Mouse (Mus musculus) macrophage (primary cell): ENCODE measurements around the gene Ccdc40. TPM values are rescaled to one million over a fixed set of nuclear protein-coding genes. Genes with fewer than 3 reads are reported as not detected.
"Not testable (repeated sequence)": the region's sequence is repeated elsewhere in the genome, so short reads cannot be mapped to it uniquely, and the experiment has no call there.

Experiments
- H3K27ac ChIP-seq: fragments of 350-480 bp; formaldehyde crosslinking; 2 replicates; pipeline ENCODE4 v1.9.0; 2021
- H3K36me3 ChIP-seq: fragments of 350-480 bp; formaldehyde crosslinking; 2 replicates; pipeline ENCODE4 v1.9.0; 2021; ENCODE audit errors: inconsistent target
- H3K4me3 ChIP-seq: fragments of 350-480 bp; formaldehyde crosslinking; 2 replicates; pipeline ENCODE4 v1.9.0; 2021; ENCODE audit errors: inconsistent target
- H3K79me2 ChIP-seq: fragments of 350-480 bp; formaldehyde crosslinking; 2 replicates; pipeline ENCODE4 v1.9.0; 2021; ENCODE audit errors: inconsistent target
- WGBS: methylation state at CpG from one replicate; pipeline ENCODE4 v1.1.7; 2026; ENCODE audit warnings: inconsistent platforms; ENCODE audit not compliant: missing documents; 5-methylcytosine and 5-hydroxymethylcytosine counted together
- polyA plus RNA-seq: library from polyadenylated mRNA; stranded (reverse); fragments of 250-400 nt; gene quantifications from 3 replicates; pipeline ENCODE4 v1.2.4, GENCODE M21; 2018; ENCODE audit warnings: inconsistent platforms

The Ccdc40 gene
- polyA plus RNA-seq, 1 experiment from 2014 or later, result 1.2 TPM

GRCm38 (mm10) chr11:119237007-119237406, 8.6 kb downstream of the Ccdc40 start:
- H3K27ac ChIP-seq, result no peak overlapping the region
- H3K36me3 ChIP-seq, result no peaks in the 10 kb centered on the region
- 94% methylated on average over 3 of the region's 3 CpGs for WGBS
- H3K4me3 ChIP-seq, result no peak overlapping the region
- H3K79me2 ChIP-seq, result no peaks in the 10 kb centered on the region

DNA sequence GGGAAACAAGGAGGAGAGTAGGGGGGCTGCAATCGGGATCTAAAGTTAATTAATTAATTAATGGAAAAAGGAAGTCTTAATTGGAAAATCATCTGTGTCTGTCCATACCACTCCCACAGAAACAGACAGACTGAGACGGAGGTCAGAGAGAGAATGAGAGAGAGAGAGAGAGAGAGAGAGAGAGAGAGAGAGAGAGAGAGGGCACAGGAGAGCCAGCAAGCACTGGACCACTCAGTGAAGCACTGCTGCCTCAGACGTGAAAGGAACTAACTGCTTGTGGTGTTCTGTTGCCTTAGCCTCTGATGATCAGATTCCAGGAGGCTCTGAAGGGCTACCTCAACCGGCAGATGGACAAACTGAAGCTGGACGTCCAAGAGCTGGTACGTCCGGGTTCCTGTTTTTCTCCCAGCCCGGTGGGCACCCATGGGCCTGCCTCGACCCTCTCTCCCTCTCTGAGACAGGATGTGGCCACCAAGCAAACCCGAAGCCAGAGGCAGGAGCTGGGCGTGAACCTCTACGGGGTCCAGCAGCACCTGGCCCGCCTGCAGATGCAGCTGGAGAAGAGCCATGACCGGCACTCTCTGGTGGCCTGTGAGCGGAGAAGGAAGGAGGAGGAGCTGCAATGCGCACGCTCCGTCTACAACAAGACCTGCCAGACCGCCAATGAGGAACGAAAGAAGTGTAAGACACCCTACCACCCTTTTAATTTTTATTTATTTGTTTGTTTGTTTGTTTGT, 9.4 kb downstream of the Ccdc40 start:
- Histone ChIP-seq H3K4me3 (peak overlapping the region; percentile 44), H3K36me3 (no peaks in the 10 kb centered on the region), H3K27ac (peak overlapping the region; percentile 52), H3K79me2 (no peaks in the 10 kb centered on the region)
- WGBS, result 11% methylated on average over 18 of the region's 20 CpGs

- H3K4me3 ChIP-seq, result peak overlapping the region; percentile 44
- no peaks in the 10 kb centered on the region for H3K79me2 ChIP-seq
- no peaks in the 10 kb centered on the region for H3K36me3 ChIP-seq
- 12% methylated on average over 11 of the region's 11 CpGs for WGBS
- peak overlapping the region; percentile 52 for H3K27ac ChIP-seq
Measured at GRCm38 (mm10) chr11:119238305-119238721, 9.9 kb downstream of the Ccdc40 start.

GRCm38 (mm10) chr11:119239480-119239879, 11.1 kb downstream of the Ccdc40 start:
- H3K4me3 ChIP-seq, result no peak overlapping the region
- H3K79me2 ChIP-seq, result no peaks in the 10 kb centered on the region
- 96% methylated on average over 11 of the region's 12 CpGs for WGBS
- H3K36me3 ChIP-seq, result no peaks in the 10 kb centered on the region
- no peak overlapping the region for H3K27ac ChIP-seq

GRCm38 (mm10) chr11:119245543-119245942, 17.2 kb downstream of the Ccdc40 start:
- not testable (repeated sequence) for H3K27ac ChIP-seq, H3K36me3 ChIP-seq, H3K4me3 ChIP-seq, H3K79me2 ChIP-seq
- 100% methylated on average over 6 of the region's 6 CpGs for WGBS

DNA sequence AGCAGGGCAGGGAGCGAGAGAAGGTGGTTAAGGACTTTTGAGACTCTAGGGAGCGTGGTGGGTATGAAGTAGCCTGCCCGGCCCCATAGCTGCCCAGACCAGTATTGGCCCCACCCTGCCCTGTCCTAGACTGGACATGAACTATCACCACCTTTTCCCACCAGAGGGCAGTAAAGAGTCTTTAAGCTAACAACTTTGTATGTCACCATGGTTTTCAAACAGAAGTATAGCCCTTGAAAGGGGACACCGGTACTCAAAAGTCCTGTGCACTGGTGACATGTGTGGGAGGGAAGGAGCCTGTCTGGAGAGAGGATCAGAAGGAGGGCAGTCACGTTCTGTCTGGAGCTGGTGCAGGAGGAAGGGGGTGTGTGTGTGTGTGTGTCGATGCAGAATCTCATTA, 20.6 kb downstream of the Ccdc40 start:
- Histone ChIP-seq H3K79me2 (no peaks in the 10 kb centered on the region), H3K4me3 (no peak overlapping the region), H3K27ac (no peak overlapping the region), H3K36me3 (no peaks in the 10 kb centered on the region)
- 40% methylated on average over 6 of the region's 6 CpGs for WGBS

DNA sequence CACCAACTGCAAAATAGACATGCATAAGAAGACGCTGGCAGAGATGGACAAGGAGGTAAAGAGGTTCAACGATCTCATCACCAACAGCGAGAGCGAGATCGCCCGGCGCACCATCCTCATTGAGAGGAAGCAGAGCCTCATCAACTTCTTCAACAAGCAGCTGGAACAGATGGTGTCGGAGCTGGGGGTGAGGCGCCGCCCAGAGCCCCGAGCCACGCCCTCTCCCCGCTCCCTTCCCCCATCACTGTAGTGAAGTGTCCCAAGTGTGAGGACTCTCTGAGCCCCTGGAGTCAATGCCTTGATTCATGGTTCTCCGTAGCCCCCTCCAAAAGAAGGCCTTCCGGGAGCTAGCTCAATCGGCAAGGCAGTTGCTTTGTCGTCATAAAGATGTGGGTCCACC, 22.6 kb downstream of the Ccdc40 start:
- 91% methylated on average over 14 of the region's 17 CpGs for WGBS
- Histone ChIP-seq H3K79me2 (no peaks in the 10 kb centered on the region), H3K27ac (no peak overlapping the region), H3K4me3 (no peak overlapping the region), H3K36me3 (no peaks in the 10 kb centered on the region)

DNA sequence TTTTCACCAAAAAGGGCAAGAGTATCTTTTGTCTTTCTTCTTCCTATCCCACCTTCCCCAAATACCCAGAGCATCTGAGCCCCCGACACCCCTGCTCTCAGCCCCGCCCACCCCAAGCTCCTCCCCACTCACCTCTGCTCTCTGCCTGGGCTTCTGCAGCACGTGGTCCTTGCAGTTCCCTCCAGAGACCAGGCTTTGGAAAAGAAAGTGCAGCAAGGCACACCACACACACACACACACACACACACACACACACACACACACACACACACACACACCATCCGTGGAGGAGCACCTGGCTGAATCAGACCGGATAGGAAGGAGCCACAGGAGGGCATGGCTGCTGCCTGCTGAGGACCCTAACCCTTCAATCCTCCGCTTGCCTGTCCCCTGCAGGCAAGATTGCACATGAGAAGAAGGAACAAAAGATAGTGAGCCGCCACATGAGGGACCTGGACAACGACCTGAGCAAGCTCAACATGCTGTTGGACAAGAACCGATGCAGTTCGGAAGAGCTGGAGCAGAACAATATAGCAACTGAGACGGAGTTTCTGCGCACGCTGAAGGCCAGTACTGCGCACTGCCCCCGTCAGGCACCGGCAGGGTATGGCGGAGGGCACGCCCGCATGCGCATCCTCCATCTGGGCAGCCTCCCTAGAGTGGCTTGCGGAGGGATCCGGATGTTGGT, 24.6 kb downstream of the Ccdc40 start:
- WGBS, result 11% methylated on average over 20 of the region's 22 CpGs
- H3K27ac ChIP-seq, result no peak overlapping the region
- no peak overlapping the region for H3K4me3 ChIP-seq
- no peaks in the 10 kb centered on the region for H3K79me2 ChIP-seq
- no peaks in the 10 kb centered on the region for H3K36me3 ChIP-seq

DNA sequence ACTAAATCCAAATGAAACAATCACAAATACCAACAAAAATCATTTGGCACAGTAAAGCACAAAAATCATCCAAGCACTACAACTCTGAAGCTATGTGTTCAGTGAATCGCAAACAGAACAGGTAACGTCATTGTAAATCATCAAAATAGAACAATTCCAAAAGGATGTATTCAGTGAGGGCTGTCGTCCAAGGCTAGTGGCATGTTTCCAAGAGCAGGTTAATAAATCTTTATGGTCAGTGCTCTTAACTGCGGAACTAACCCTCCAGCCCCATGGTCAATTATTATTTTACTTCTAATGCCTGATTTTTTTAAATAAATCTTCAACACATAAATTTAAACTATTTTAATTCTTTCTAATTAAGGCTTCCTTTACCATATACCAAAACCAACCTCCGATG, 28.2 kb downstream of the Ccdc40 start:
- WGBS, result 88% methylated on average over 5 of the region's 5 CpGs
- not testable (repeated sequence) for H3K27ac ChIP-seq, H3K4me3 ChIP-seq, H3K79me2 ChIP-seq, H3K36me3 ChIP-seq

- no peaks in the 10 kb centered on the region for H3K79me2 ChIP-seq
- H3K4me3 ChIP-seq, result no peak overlapping the region
- 47% methylated on average over 9 of the region's 9 CpGs for WGBS
- no peaks in the 10 kb centered on the region for H3K36me3 ChIP-seq
- no peak overlapping the region for H3K27ac ChIP-seq
Measured at GRCm38 (mm10) chr11:119258216-119258571, 29.8 kb downstream of the Ccdc40 start.

- Histone ChIP-seq H3K36me3 (no peaks in the 10 kb centered on the region), H3K79me2 (no peaks in the 10 kb centered on the region), H3K27ac (peak overlapping the region; percentile 27; the same call in 1 of the 2 replicates), H3K4me3 (no peak overlapping the region)
- WGBS, result 67% methylated on average over 17 of the region's 23 CpGs
Measured at GRCm38 (mm10) chr11:119258572-119259322, 30.4 kb downstream of the Ccdc40 start.

DNA sequence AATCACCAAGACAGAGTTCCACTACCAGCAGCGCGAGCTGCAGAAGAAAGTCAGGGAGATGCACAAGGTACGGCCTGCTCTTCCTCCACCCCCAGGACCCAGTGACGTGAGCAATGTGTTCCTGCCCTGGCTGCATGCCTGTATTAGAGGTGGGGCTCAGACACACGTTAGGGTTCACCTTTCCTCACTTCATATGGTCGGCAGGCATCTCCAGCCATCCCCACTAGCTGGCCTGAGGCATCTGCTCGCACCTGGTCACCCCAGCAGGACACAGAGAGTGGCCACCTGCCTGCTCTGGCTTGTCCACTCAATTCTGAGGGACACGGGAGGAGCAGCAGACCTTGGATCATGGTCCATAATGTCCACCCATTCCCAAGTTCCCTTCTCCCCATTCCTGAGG, 31.6 kb downstream of the Ccdc40 start:
- 95% methylated on average over 8 of the region's 8 CpGs for WGBS
- Histone ChIP-seq H3K36me3 (no peaks in the 10 kb centered on the region), H3K4me3 (no peak overlapping the region)

GRCm38 (mm10) chr11:119264413-119264812, 36.0 kb downstream of the Ccdc40 start:
- 91% methylated on average over 13 of the region's 13 CpGs for WGBS

More for the DNA sequence above, 31.6 kb downstream of the Ccdc40 start:
- Histone ChIP-seq H3K79me2 (no peaks in the 10 kb centered on the region), H3K27ac (no peak overlapping the region)

GRCm38 (mm10) chr11:119265811-119266210, 37.4 kb downstream of the Ccdc40 start:
- WGBS, result 82% methylated on average over 6 of the region's 7 CpGs

More at GRCm38 (mm10) chr11:119264413-119264812, 36.0 kb downstream of the Ccdc40 start:
- no peaks in the 10 kb centered on the region for H3K36me3 ChIP-seq
- no peak overlapping the region for H3K4me3 ChIP-seq
- H3K79me2 ChIP-seq, result no peaks in the 10 kb centered on the region
- H3K27ac ChIP-seq, result no peak overlapping the region

GRCm38 (mm10) chr11:119267241-119267674, 38.9 kb downstream of the Ccdc40 start:
- Histone ChIP-seq H3K27ac (no peak overlapping the region), H3K79me2 (no peaks in the 10 kb centered on the region), H3K36me3 (peaks cover 5% of the 10 kb centered on the region; the same call in 1 of the 2 replicates), H3K4me3 (no peak overlapping the region)
- WGBS, result 60% methylated on average over 6 of the region's 6 CpGs

More at GRCm38 (mm10) chr11:119265811-119266210, 37.4 kb downstream of the Ccdc40 start:
- no peak overlapping the region for H3K27ac ChIP-seq
- H3K36me3 ChIP-seq, result 0 out of 2 replicates have a peak, but pooled peaks cover under 1% of the 10 kb centered on the region
- no peaks in the 10 kb centered on the region for H3K79me2 ChIP-seq
- H3K4me3 ChIP-seq, result no peak overlapping the region
